Mouse (Mus musculus) testis, postnatal 14 days (tissue): ENCODE measurements around the gene Zfp652.

Experiments used
- DNase-seq: peaks from one replicate; pipeline ENCODE4 v3.0.0; 2021; ENCODE audit warnings: low spot score

Zfp652 gene

DNA sequence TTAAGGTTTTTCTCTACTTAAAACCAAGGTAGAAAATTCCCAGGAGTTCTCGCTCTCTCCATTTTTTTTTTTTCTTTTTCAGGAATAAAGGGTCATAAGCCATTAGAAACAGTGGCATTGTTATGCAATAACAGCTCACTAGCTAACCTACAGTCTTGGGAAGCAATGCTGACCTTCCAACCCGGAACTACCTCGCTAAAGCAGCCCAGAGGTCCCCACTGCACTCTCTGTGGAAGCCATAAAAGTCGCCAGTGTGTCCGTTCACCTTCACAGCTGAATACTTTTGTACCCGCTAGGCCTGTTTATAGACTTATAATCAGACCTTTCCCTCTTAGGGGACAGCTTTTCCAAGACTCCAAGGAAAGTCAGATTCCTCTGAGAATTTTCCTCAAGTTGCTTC lies 55.8 kb downstream of the Zfp652 start:
- no peak for DNase-seq

- no peak for DNase-seq
Measured at GRCm38 (mm10) chr11:95769208-95769607, 56.7 kb downstream of the Zfp652 start.

DNA sequence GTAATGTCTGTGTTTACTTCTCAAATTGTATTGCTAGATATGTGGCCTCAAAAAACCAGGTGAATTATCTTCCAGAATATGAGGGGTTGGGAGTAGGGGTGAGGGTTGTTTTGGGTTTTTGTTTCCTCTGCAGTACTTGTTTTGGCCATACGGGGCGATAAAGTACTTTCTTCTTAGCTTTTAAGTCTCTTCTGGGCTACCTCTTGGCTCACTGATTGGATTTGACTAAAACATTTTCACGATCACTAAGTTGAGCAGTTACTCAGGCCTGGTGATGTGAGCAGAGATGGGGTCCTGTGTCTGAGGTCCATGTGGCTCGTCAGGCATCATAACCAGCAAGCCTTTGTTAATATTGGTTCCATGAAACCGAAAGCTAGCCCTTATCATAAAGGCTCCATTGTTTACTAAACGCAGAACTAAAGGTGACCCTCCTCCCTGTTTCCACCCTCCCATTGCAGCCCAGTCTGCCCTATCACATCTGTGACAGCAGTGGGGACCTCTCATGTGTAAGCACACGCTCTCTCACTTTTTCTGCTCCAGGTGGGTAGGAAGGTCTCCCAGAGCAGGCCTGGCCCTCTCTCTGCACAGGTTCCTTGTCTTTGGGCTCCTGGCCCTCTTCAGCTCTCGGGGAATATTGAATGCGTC lies 58.4 kb downstream of the Zfp652 start:
- DNase-seq = no peak

- no peak for DNase-seq
Measured at GRCm38 (mm10) chr11:95771665-95772064, 59.2 kb downstream of the Zfp652 start.

- no peak for DNase-seq
Measured at GRCm38 (mm10) chr11:95773264-95773663, 60.8 kb downstream of the Zfp652 start.

GRCm38 (mm10) chr11:95777323-95778297 lies 65.1 kb downstream of the Zfp652 start:
- peak; percentile 79 for DNase-seq

GRCm38 (mm10) chr11:95778831-95779251 lies 66.4 kb downstream of the Zfp652 start:
- no peak for DNase-seq

GRCm38 (mm10) chr11:95779366-95779765 lies 66.9 kb downstream of the Zfp652 start:
- no peak for DNase-seq

- DNase-seq = no peak
Measured at GRCm38 (mm10) chr11:95780480-95780879, 68.0 kb downstream of the Zfp652 start.

DNA sequence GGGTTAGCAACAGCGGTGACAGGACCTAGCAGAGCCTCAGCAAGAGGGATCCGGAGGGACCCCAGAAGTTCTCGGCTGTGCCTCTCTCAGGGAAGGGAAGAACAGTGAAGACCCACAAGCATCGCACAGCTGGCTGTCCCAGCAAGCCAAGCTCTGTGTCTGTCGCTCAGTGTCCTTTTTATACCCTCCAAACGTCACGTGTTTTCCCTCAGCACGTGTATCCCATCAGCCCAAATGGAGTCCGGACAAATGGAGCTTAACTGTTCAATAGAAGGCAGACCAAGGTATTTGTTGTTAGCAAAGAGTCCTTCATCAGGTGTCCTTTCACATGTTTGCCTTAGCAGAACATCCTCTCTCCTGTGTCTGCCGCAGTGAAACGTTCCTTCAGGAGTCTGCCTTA lies 69.1 kb downstream of the Zfp652 start:
- DNase-seq = no peak

DNA sequence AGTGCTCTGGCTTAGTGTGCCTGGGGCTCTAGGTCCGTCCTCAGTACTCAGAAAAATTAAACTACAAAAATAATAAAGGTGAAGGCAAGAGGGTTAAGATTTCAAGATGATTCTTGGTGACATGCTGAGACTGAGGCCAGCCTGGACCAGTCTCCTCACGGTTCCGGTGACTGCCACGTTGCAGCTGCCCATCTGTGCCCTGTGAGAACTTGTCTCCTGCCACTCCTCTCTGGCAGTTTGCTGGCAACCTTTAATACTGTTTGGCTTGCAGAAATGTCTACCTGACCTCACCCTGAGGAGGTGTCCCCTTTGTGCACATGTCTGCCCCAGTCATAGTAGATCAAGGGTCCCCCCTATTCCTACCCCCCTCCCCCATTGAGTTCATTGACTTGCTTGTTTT lies 71.0 kb downstream of the Zfp652 start:
- DNase-seq = no peak

DNA sequence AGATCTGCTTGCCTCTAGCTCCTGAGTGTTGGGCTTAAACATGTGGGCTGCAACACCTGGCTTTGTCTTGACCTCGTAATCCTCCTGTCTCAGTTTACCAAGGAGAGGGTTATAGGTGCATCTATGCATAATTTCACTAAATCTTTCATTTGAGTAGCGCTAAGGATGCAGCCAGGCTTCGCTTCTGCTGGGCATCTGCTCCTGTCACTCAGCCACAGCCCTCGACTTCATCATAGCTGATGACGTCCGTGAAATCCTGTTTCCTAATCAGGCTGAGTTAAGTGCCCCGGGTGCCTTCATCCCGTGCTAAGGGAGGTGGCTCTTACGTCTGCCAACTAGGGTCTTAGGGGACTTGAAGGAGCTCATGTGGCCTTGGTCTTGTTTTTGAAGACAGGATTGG lies 71.5 kb downstream of the Zfp652 start:
- DNase-seq = no peak

GRCm38 (mm10) chr11:95785675-95786074 lies 73.2 kb downstream of the Zfp652 start:
- peak; percentile 51 for DNase-seq

GRCm38 (mm10) chr11:95786511-95786910 lies 74.0 kb downstream of the Zfp652 start:
- DNase-seq = no peak

GRCm38 (mm10) chr11:95789451-95789891 lies 77.0 kb downstream of the Zfp652 start:
- no peak for DNase-seq

DNA sequence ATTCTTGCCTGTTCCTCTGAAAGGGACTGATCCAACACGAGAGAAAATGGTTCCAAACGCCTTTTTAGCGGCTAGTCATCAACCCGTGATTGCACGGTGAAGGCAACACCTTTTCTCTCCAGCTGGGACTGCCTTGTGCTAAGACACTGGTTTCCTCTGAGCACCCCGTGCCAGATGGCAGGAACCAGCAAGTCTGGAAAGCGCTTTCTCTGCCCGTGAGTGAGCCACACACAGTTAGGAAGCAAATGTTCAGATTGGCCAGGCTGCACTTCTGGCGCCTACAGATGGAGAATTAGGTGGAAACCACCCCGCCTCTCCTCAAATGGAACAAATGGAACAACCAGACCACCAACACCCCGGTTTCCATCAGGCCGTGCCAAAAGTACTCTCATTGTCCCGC lies 79.3 kb downstream of the Zfp652 start:
- DNase-seq = no peak

DNA sequence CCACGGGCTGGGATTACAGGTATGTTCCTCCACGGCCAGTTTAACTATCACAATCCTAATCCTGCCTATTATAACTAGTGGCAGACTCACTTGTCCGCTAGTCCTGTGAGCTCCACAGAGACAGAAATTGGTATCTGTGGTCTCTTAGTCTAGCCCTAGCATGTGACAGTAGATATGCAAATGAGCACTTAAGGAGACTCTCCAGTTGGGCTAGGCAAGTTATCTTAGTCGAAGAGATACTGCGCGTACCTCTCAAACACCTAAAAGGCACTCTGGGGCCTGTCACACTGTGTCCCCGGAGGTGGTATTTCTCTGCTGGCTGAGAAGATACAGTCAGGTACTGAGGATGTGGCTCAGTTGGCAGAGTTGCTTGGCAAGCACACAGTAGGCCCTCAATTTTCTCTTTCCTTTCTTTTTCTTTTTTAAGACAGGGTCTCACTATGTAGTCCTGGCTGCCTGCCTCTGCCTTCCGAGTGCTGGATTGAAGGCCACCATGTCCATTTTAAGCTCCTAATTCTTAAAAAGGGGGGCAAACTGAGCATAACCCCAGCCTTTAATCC lies 80.6 kb downstream of the Zfp652 start:
- DNase-seq = no peak

DNA sequence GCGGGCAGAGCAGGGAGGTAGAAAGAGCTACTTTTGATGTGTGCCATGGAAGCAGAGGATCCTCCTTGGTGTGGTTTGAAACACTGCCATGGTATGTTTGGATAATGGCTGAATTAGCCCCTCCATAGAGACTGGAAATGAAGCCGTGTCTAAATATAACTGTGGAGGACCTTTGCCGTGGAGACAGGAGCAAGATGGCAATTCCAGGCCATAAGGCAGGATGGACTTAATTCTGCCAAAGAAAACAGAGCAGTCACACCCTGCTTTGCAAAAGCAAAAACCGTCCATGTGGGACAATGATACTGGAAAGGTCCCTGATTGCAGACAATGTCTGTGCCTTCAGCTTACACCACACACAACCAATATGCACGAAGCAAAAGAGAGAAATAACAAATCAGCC lies 81.7 kb downstream of the Zfp652 start:
- DNase-seq = no peak

DNA sequence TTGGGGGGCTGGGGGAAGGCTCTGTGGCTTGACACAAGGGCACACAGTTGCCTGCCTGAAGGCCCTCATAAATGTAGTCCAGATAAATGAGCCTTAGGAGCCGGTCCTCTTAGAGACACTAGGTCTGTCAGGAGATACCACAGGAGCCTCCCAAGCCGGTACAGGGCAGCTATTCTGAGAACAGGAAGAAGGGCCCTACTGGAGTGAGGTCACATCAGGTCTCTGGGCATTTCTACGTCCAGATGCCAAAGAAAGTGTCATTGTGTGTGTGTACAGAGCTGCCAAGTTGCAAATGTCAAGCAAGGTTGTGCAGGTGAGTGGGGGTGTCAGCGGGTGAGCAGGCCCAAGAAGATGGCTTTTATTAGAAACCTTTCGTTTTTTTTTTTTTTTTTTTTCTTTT lies 83.1 kb downstream of the Zfp652 start:
- peak; percentile 46 for DNase-seq

- DNase-seq = no peak
Measured at GRCm38 (mm10) chr11:95805010-95805409, 92.5 kb downstream of the Zfp652 start.

- DNase-seq = no peak
Measured at GRCm38 (mm10) chr11:95805527-95805926, 93.1 kb downstream of the Zfp652 start.

DNA sequence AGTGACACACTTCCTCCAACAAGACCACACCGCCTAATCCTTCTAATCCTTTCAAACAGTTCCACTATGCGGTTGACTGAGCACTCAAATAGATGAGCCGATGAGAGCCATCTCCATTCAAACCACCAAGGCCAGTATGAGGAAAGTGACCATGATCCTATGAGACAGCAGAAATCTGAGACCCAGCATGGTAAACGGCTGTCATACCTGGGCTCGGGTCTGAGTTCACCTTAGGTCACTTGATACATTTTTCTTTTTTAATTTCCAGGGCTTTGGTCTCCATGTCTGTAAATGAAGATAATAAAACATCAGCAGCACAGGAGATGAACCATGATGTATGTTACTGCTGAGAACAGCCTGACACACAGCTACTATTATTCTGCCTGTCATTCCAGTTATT lies 95.4 kb downstream of the Zfp652 start:
- no peak for DNase-seq

- no peak for DNase-seq
Measured at GRCm38 (mm10) chr11:95808448-95809011, 96.1 kb downstream of the Zfp652 start.
